Mouse (Mus musculus): ENCODE measurements around the gene Riiad1. TPM values are rescaled to one million over a fixed set of nuclear protein-coding genes. Genes with fewer than 3 reads are reported as not detected.

Riiad1 gene
- polyA plus RNA-seq (2015; fragmentation: Nextera tagmentation; extraction: Ambion mirVana), result 0.99 and 1.7 TPM in 2 replicates

GRCm38 (mm10) chr3:94480291-94480884 is at the start of gene Riiad1:
TSS of gene Riiad1 (minus strand) at chr3:94480341.
- Histone ChIP-seq H3K27me3 (ENCODE audit: insufficient read depth, low read length) (peaks cover 15% of the 10 kb centered on the region), H3K4me1 (ENCODE audit: insufficient read depth, low read length) (0 out of 2 replicates have a peak, but pooled peaks cover 2% of the 10 kb centered on the region), H3K4me2 (replicated peaks; ENCODE audit: low read depth, low read length) (peak within 1 kb of the TSS; percentile 43), H3K36me3 (ENCODE audit: insufficient read depth, low read length) (no peaks in the 10 kb centered on the region), H3K9me3 (ENCODE audit: low read length) (no peaks in the 10 kb centered on the region), H3K9ac (replicated peaks; ENCODE audit: low read length) (no peak within 1 kb of the TSS), H3K27ac (ENCODE audit: low read length) (no peak within 1 kb of the TSS), H3K4me3 (ENCODE audit: low read length) (0 out of 2 replicates have a peak within 1 kb of the TSS, but pooled peaks have one; percentile 22)
- no peak for ATAC-seq (ENCODE audit: low FRiP score, low TSS enrichment)
- WGBS, result 10% methylated on average over 16 of the region's 16 CpGs

GRCm38 (mm10) chr3:94526731-94527130 is 46.6 kb upstream of the Riiad1 start:
- no peak overlapping the region for H3K9ac ChIP-seq (replicated peaks; ENCODE audit: low read length)
- no peaks in the 10 kb centered on the region for H3K4me1 ChIP-seq (ENCODE audit: insufficient read depth, low read length)
- WGBS, result 63% methylated on average over 2 of the region's 2 CpGs
- no peak for ATAC-seq (ENCODE audit: low FRiP score, low TSS enrichment)
- no peak overlapping the region for H3K4me2 ChIP-seq (replicated peaks; ENCODE audit: low read depth, low read length)
- H3K27ac ChIP-seq (ENCODE audit: low read length), result no peak overlapping the region
- H3K4me3 ChIP-seq (ENCODE audit: low read length), result no peak overlapping the region
- no peaks in the 10 kb centered on the region for H3K27me3 ChIP-seq (ENCODE audit: insufficient read depth, low read length)
- H3K36me3 ChIP-seq (ENCODE audit: insufficient read depth, low read length), result peaks cover 16% of the 10 kb centered on the region; the same call in 1 of the 2 replicates
- no peaks in the 10 kb centered on the region for H3K9me3 ChIP-seq (ENCODE audit: low read length)

GRCm38 (mm10) chr3:94506664-94507063 is 26.5 kb upstream of the Riiad1 start:
- Histone ChIP-seq H3K9me3 (ENCODE audit: low read length) (0 out of 2 replicates have a peak, but pooled peaks cover 2% of the 10 kb centered on the region), H3K4me1 (ENCODE audit: insufficient read depth, low read length) (no peaks in the 10 kb centered on the region), H3K36me3 (ENCODE audit: insufficient read depth, low read length) (peaks cover 43% of the 10 kb centered on the region), H3K4me2 (replicated peaks; ENCODE audit: low read depth, low read length) (no peak overlapping the region), H3K27me3 (ENCODE audit: insufficient read depth, low read length) (no peaks in the 10 kb centered on the region), H3K9ac (replicated peaks; ENCODE audit: low read length) (no peak overlapping the region), H3K27ac (ENCODE audit: low read length) (no peak overlapping the region), H3K4me3 (ENCODE audit: low read length) (no peak overlapping the region)
- 87% methylated on average over 1 of the region's 1 CpGs for WGBS
- ATAC-seq (ENCODE audit: low FRiP score, low TSS enrichment), result no peak

GRCm38 (mm10) chr3:94502243-94502642 is 22.1 kb upstream of the Riiad1 start:
- ATAC-seq (ENCODE audit: low FRiP score, low TSS enrichment), result no peak
- Histone ChIP-seq H3K4me2 (replicated peaks; ENCODE audit: low read depth, low read length) (no peak overlapping the region), H3K27me3 (ENCODE audit: insufficient read depth, low read length) (no peaks in the 10 kb centered on the region), H3K4me3 (ENCODE audit: low read length) (no peak overlapping the region), H3K9me3 (ENCODE audit: low read length) (0 out of 2 replicates have a peak, but pooled peaks cover 2% of the 10 kb centered on the region), H3K27ac (ENCODE audit: low read length) (no peak overlapping the region), H3K36me3 (ENCODE audit: insufficient read depth, low read length) (peaks cover 21% of the 10 kb centered on the region; the same call in 1 of the 2 replicates), H3K9ac (replicated peaks; ENCODE audit: low read length) (no peak overlapping the region), H3K4me1 (ENCODE audit: insufficient read depth, low read length) (no peaks in the 10 kb centered on the region)
- WGBS, result 81% methylated on average over 3 of the region's 3 CpGs

GRCm38 (mm10) chr3:94497162-94497561 is 17.0 kb upstream of the Riiad1 start:
- WGBS, result 89% methylated on average over 4 of the region's 4 CpGs
- no peaks in the 10 kb centered on the region for H3K4me1 ChIP-seq (ENCODE audit: insufficient read depth, low read length)
- H3K27ac ChIP-seq (ENCODE audit: low read length), result no peak overlapping the region
- H3K4me3 ChIP-seq (ENCODE audit: low read length), result no peak overlapping the region
- H3K9ac ChIP-seq (replicated peaks; ENCODE audit: low read length), result no peak overlapping the region
- no peak for ATAC-seq (ENCODE audit: low FRiP score, low TSS enrichment)
- no peaks in the 10 kb centered on the region for H3K27me3 ChIP-seq (ENCODE audit: insufficient read depth, low read length)
- no peak overlapping the region for H3K4me2 ChIP-seq (replicated peaks; ENCODE audit: low read depth, low read length)
- H3K36me3 ChIP-seq (ENCODE audit: insufficient read depth, low read length), result peaks cover 22% of the 10 kb centered on the region
- no peaks in the 10 kb centered on the region for H3K9me3 ChIP-seq (ENCODE audit: low read length)

GRCm38 (mm10) chr3:94487581-94487980 is 7.4 kb upstream of the Riiad1 start:
- Histone ChIP-seq H3K4me3 (ENCODE audit: low read length) (no peak overlapping the region), H3K4me1 (ENCODE audit: insufficient read depth, low read length) (no peaks in the 10 kb centered on the region), H3K9me3 (ENCODE audit: low read length) (no peaks in the 10 kb centered on the region), H3K9ac (replicated peaks; ENCODE audit: low read length) (no peak overlapping the region), H3K36me3 (ENCODE audit: insufficient read depth, low read length) (peaks cover 5% of the 10 kb centered on the region; the same call in 1 of the 2 replicates), H3K27ac (ENCODE audit: low read length) (no peak overlapping the region), H3K27me3 (ENCODE audit: insufficient read depth, low read length) (no peaks in the 10 kb centered on the region), H3K4me2 (replicated peaks; ENCODE audit: low read depth, low read length) (no peak overlapping the region)
- ATAC-seq (ENCODE audit: low FRiP score, low TSS enrichment), result no peak
- 81% methylated on average over 6 of the region's 6 CpGs for WGBS

GRCm38 (mm10) chr3:94485922-94486321 is 5.8 kb upstream of the Riiad1 start:
- no peak overlapping the region for H3K4me3 ChIP-seq (ENCODE audit: low read length)
- H3K9ac ChIP-seq (replicated peaks; ENCODE audit: low read length), result no peak overlapping the region
- no peak for ATAC-seq (ENCODE audit: low FRiP score, low TSS enrichment)
- H3K4me2 ChIP-seq (replicated peaks; ENCODE audit: low read depth, low read length), result no peak overlapping the region
- no peak overlapping the region for H3K27ac ChIP-seq (ENCODE audit: low read length)
- WGBS, result 80% methylated on average over 7 of the region's 7 CpGs
- no peaks in the 10 kb centered on the region for H3K4me1 ChIP-seq (ENCODE audit: insufficient read depth, low read length)
- H3K9me3 ChIP-seq (ENCODE audit: low read length), result no peaks in the 10 kb centered on the region
- H3K27me3 ChIP-seq (ENCODE audit: insufficient read depth, low read length), result no peaks in the 10 kb centered on the region
- no peaks in the 10 kb centered on the region for H3K36me3 ChIP-seq (ENCODE audit: insufficient read depth, low read length)

GRCm38 (mm10) chr3:94483790-94484439 is 3.8 kb upstream of the Riiad1 start:
- Histone ChIP-seq H3K9me3 (ENCODE audit: low read length) (no peaks in the 10 kb centered on the region), H3K4me2 (replicated peaks; ENCODE audit: low read depth, low read length) (no peak overlapping the region), H3K9ac (replicated peaks; ENCODE audit: low read length) (no peak overlapping the region), H3K4me1 (ENCODE audit: insufficient read depth, low read length) (no peaks in the 10 kb centered on the region), H3K4me3 (ENCODE audit: low read length) (no peak overlapping the region), H3K27ac (ENCODE audit: low read length) (no peak overlapping the region), H3K27me3 (ENCODE audit: insufficient read depth, low read length) (peaks cover 8% of the 10 kb centered on the region), H3K36me3 (ENCODE audit: insufficient read depth, low read length) (no peaks in the 10 kb centered on the region)
- ATAC-seq (ENCODE audit: low FRiP score, low TSS enrichment), result peak; percentile 31; the same call in 1 of the 2 replicates
- 27% methylated on average over 20 of the region's 20 CpGs for WGBS

GRCm38 (mm10) chr3:94482764-94483385 is 2.7 kb upstream of the Riiad1 start:
- Histone ChIP-seq H3K4me1 (ENCODE audit: insufficient read depth, low read length) (0 out of 2 replicates have a peak, but pooled peaks cover 2% of the 10 kb centered on the region), H3K27me3 (ENCODE audit: insufficient read depth, low read length) (peaks cover 15% of the 10 kb centered on the region), H3K4me3 (ENCODE audit: low read length) (no peak overlapping the region), H3K9ac (replicated peaks; ENCODE audit: low read length) (no peak overlapping the region), H3K36me3 (ENCODE audit: insufficient read depth, low read length) (no peaks in the 10 kb centered on the region), H3K27ac (ENCODE audit: low read length) (no peak overlapping the region), H3K9me3 (ENCODE audit: low read length) (no peaks in the 10 kb centered on the region), H3K4me2 (replicated peaks; ENCODE audit: low read depth, low read length) (no peak overlapping the region)
- 86% methylated on average over 17 of the region's 17 CpGs for WGBS
- no peak for ATAC-seq (ENCODE audit: low FRiP score, low TSS enrichment)

GRCm38 (mm10) chr3:94481429-94481828 is 1.3 kb upstream of the Riiad1 start:
- no peak overlapping the region for H3K4me2 ChIP-seq (replicated peaks; ENCODE audit: low read depth, low read length)
- peaks cover 15% of the 10 kb centered on the region for H3K27me3 ChIP-seq (ENCODE audit: insufficient read depth, low read length)
- H3K36me3 ChIP-seq (ENCODE audit: insufficient read depth, low read length), result no peaks in the 10 kb centered on the region
- H3K27ac ChIP-seq (ENCODE audit: low read length), result no peak overlapping the region
- no peak overlapping the region for H3K4me3 ChIP-seq (ENCODE audit: low read length)
- H3K4me1 ChIP-seq (ENCODE audit: insufficient read depth, low read length), result 0 out of 2 replicates have a peak, but pooled peaks cover 2% of the 10 kb centered on the region
- no peak for ATAC-seq (ENCODE audit: low FRiP score, low TSS enrichment)
- no peak overlapping the region for H3K9ac ChIP-seq (replicated peaks; ENCODE audit: low read length)
- H3K9me3 ChIP-seq (ENCODE audit: low read length), result no peaks in the 10 kb centered on the region
- WGBS, result 72% methylated on average over 4 of the region's 4 CpGs

Measured in kidney, embryonic 16.5 days (tissue).